Mouse (Mus musculus): ENCODE data around the gene Efna2. TPM values are rescaled to one million over a fixed set of nuclear protein-coding genes. Genes with fewer than 3 reads are reported as not detected.

Efna2 gene
- polyA plus RNA-seq, 1 experiment = 1.3 TPM

- Histone ChIP-seq H3K36me3 (ENCODE audit: control insufficient read depth, insufficient read depth, low read length) (peaks cover 46% of the 10 kb centered on the region), H3K27ac (ENCODE audit: insufficient read depth, low read length) (peak overlapping the region; percentile 96), H3K4me1 (ENCODE audit: control insufficient read depth, insufficient read depth, insufficient read length) (peaks cover 28% of the 10 kb centered on the region), H3K27me3 (ENCODE audit: control insufficient read depth, insufficient read depth, low read length) (no peaks in the 10 kb centered on the region), H3K4me3 (ENCODE audit: extremely low read depth, insufficient read depth, insufficient read length) (peak overlapping the region; percentile 77)
- TF ChIP-seq CTCF (IDR thresholded peaks at IDR 0.05; ENCODE audit: extremely low read depth, insufficient read depth, insufficient read length, insufficient replicate concordance) (no peak), POLR2A (IDR thresholded peaks at IDR 0.05; ENCODE audit: low read depth, low read length) (peak; percentile 13; the same call in 1 of the 2 replicates)
- DNase-seq (ENCODE audit: low read depth in 1 of 2, low spot score in 2 of 2) = peak in 1 of 2 experiments; percentile 79
- 2% methylated on average over 25 of the region's 26 CpGs for WGBS
Measured at GRCm38 (mm10) chr10:80151211-80152034, 27.9 kb upstream of the Efna2 start.

- Histone ChIP-seq H3K36me3 (ENCODE audit: control insufficient read depth, insufficient read depth, low read length) (peaks cover 54% of the 10 kb centered on the region), H3K4me1 (ENCODE audit: control insufficient read depth, insufficient read depth, insufficient read length) (peaks cover 32% of the 10 kb centered on the region), H3K27me3 (ENCODE audit: control insufficient read depth, insufficient read depth, low read length) (no peaks in the 10 kb centered on the region), H3K27ac (ENCODE audit: insufficient read depth, low read length) (peak overlapping the region; percentile 96), H3K4me3 (ENCODE audit: extremely low read depth, insufficient read depth, insufficient read length) (peak overlapping the region; percentile 77; the same call in 1 of the 2 replicates)
- peak in 1 of 2 experiments; percentile 51 for DNase-seq (ENCODE audit: low read depth in 1 of 2, low spot score in 2 of 2)
- TF ChIP-seq POLR2A (IDR thresholded peaks at IDR 0.05; ENCODE audit: low read depth, low read length) (no peak), CTCF (IDR thresholded peaks at IDR 0.05; ENCODE audit: extremely low read depth, insufficient read depth, insufficient read length, insufficient replicate concordance) (no peak)
- 18% methylated on average over 15 of the region's 15 CpGs for WGBS
Measured at GRCm38 (mm10) chr10:80152071-80152872, 27.0 kb upstream of the Efna2 start.

DNA sequence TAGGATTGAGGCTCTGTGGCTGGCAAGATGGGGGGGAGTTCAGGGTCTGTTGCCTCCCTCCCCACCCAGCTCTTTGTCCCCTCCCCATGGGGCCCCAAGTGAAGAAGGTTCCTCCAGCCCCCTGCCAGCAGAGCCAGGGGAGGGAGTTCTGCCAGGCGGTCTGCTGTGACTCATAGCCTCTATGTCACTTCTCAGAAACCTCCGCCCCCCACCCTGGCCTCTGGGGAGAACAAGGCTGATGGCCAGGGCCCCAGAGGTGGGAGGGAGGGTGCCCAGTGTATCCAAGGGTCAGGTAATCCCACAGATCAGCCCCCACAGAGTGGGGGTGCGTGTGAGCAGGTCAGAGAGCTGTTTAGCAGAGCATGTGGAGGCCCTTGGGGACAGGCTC is 26.4 kb upstream of the Efna2 start:
- peaks cover 31% of the 10 kb centered on the region for H3K4me1 ChIP-seq (ENCODE audit: control insufficient read depth, insufficient read depth, insufficient read length)

DNA sequence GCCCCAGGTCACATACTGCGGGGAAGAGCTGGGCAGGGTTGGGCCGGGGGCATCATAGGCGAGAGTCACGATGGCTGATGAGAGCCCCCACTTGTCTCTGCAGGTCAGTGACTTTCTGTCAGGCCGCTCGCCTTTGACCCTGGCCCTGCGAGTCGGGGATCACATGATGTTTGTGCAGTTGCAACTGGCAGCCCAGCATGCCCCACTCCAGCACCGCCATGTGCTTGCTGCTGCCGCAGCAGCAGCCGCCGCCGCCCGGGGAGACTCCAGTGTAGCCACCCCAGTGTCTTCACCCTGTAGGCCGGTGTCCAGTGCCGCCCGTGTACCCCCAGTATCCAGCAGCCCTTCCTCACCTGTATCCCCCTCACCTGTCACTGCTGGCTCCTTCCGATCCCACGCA is 25.6 kb upstream of the Efna2 start:
- 0 out of 2 replicates have a peak overlapping the region, but pooled peaks have one; percentile 96 for H3K27ac ChIP-seq (ENCODE audit: insufficient read depth, low read length)
- WGBS = 91% methylated on average over 19 of the region's 19 CpGs
- peaks cover 54% of the 10 kb centered on the region for H3K36me3 ChIP-seq (ENCODE audit: control insufficient read depth, insufficient read depth, low read length)
- H3K4me3 ChIP-seq (ENCODE audit: extremely low read depth, insufficient read depth, insufficient read length) = no peak overlapping the region
- TF ChIP-seq POLR2A (IDR thresholded peaks at IDR 0.05; ENCODE audit: low read depth, low read length) (no peak), CTCF (IDR thresholded peaks at IDR 0.05; ENCODE audit: extremely low read depth, insufficient read depth, insufficient read length, insufficient replicate concordance) (no peak)
- peaks cover 30% of the 10 kb centered on the region for H3K4me1 ChIP-seq (ENCODE audit: control insufficient read depth, insufficient read depth, insufficient read length)
- no peaks in the 10 kb centered on the region for H3K27me3 ChIP-seq (ENCODE audit: control insufficient read depth, insufficient read depth, low read length)
- no peak for DNase-seq (ENCODE audit: low read depth in 1 of 2, low spot score in 2 of 2)

More for the DNA sequence above, 26.4 kb upstream of the Efna2 start:
- WGBS = 32% methylated on average over 3 of the region's 3 CpGs
- Histone ChIP-seq H3K27ac (ENCODE audit: insufficient read depth, low read length) (peak overlapping the region; percentile 96), H3K27me3 (ENCODE audit: control insufficient read depth, insufficient read depth, low read length) (no peaks in the 10 kb centered on the region), H3K36me3 (ENCODE audit: control insufficient read depth, insufficient read depth, low read length) (peaks cover 54% of the 10 kb centered on the region), H3K4me3 (ENCODE audit: extremely low read depth, insufficient read depth, insufficient read length) (peak overlapping the region; percentile 77; the same call in 1 of the 2 replicates)
- no peak for TF ChIP-seq POLR2A (IDR thresholded peaks at IDR 0.05; ENCODE audit: low read depth, low read length)
- TF ChIP-seq CTCF (IDR thresholded peaks at IDR 0.05; ENCODE audit: extremely low read depth, insufficient read depth, insufficient read length, insufficient replicate concordance) = no peak
- peak in 1 of 2 experiments; percentile 56 for DNase-seq (ENCODE audit: low read depth in 1 of 2, low spot score in 2 of 2)

- H3K36me3 ChIP-seq (ENCODE audit: control insufficient read depth, insufficient read depth, low read length) = peaks cover 54% of the 10 kb centered on the region
- no peak for DNase-seq (ENCODE audit: low read depth in 1 of 2, low spot score in 2 of 2)
- 94% methylated on average over 7 of the region's 7 CpGs for WGBS
- 0 out of 2 replicates have a peak overlapping the region, but pooled peaks have one; percentile 4 for H3K27ac ChIP-seq (ENCODE audit: insufficient read depth, low read length)
- no peaks in the 10 kb centered on the region for H3K27me3 ChIP-seq (ENCODE audit: control insufficient read depth, insufficient read depth, low read length)
- peaks cover 37% of the 10 kb centered on the region for H3K4me1 ChIP-seq (ENCODE audit: control insufficient read depth, insufficient read depth, insufficient read length)
- H3K4me3 ChIP-seq (ENCODE audit: extremely low read depth, insufficient read depth, insufficient read length) = no peak overlapping the region
- no peak for TF ChIP-seq POLR2A (IDR thresholded peaks at IDR 0.05; ENCODE audit: low read depth, low read length)
Measured at GRCm38 (mm10) chr10:80154384-80154783, 24.9 kb upstream of the Efna2 start.

DNA sequence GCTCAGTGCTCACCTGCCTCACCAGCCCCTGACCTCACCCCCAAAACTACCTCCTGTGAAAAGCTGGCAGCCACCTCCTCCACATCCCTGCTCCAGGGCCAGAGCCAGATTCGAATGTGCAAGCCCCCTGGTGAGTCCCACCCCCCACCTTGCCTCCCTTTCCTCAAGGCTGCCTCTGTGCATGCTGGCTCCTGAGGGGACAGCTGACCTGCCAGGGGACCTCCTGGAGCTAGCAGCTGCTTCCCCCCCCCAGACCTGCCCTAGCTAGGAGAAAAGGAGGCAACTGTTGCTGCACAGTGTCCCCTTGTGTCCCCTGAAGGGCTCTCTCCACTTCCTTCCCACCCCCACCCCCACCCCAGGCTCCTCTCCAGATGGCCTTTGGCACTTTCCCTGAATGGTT is 24.0 kb upstream of the Efna2 start:
- Histone ChIP-seq H3K27ac (ENCODE audit: insufficient read depth, low read length) (peak overlapping the region; percentile 33; the same call in 1 of the 2 replicates), H3K27me3 (ENCODE audit: control insufficient read depth, insufficient read depth, low read length) (no peaks in the 10 kb centered on the region), H3K4me3 (ENCODE audit: extremely low read depth, insufficient read depth, insufficient read length) (no peak overlapping the region), H3K36me3 (ENCODE audit: control insufficient read depth, insufficient read depth, low read length) (peaks cover 54% of the 10 kb centered on the region), H3K4me1 (ENCODE audit: control insufficient read depth, insufficient read depth, insufficient read length) (peaks cover 41% of the 10 kb centered on the region)
- no peak for DNase-seq (ENCODE audit: low read depth in 1 of 2, low spot score in 2 of 2)
- 86% methylated on average over 1 of the region's 1 CpGs for WGBS
- no peak for TF ChIP-seq POLR2A (IDR thresholded peaks at IDR 0.05; ENCODE audit: low read depth, low read length)
- no peak for TF ChIP-seq CTCF (IDR thresholded peaks at IDR 0.05; ENCODE audit: extremely low read depth, insufficient read depth, insufficient read length, insufficient replicate concordance)

Measured in spleen, adult 2 months (tissue).